Mouse (Mus musculus): ENCODE measurements around the gene Rela.
A peak's percentile ranks its signal among the peaks of the same experiment; 100 is the strongest.

The Rela gene

GRCm38 (mm10) chr19:5636036-5636570 lies 1.2 kb upstream of the Rela start:
- no peak for DNase-seq (ENCODE audit: low read depth, low spot score)

GRCm38 (mm10) chr19:5636571-5637041 lies 677 bp upstream of the Rela start:
- no peak for DNase-seq (ENCODE audit: low read depth, low spot score)

- DNase-seq (ENCODE audit: low read depth, low spot score) = no peak
These were observed 1.2 kb downstream of the Rela start for GRCm38 (mm10) chr19:5638416-5639005.

- DNase-seq (ENCODE audit: low read depth, low spot score) = no peak
These were observed 3.1 kb downstream of the Rela start for GRCm38 (mm10) chr19:5640339-5640738.

- DNase-seq (ENCODE audit: low read depth, low spot score) = no peak
These were observed 3.7 kb downstream of the Rela start for GRCm38 (mm10) chr19:5641021-5641420.

GRCm38 (mm10) chr19:5641641-5642040 lies 4.4 kb downstream of the Rela start:
- no peak for DNase-seq (ENCODE audit: low read depth, low spot score)

- no peak for DNase-seq (ENCODE audit: low read depth, low spot score)
These were observed 8.0 kb downstream of the Rela start for GRCm38 (mm10) chr19:5645280-5645679.

GRCm38 (mm10) chr19:5646731-5647330 lies 9.5 kb downstream of the Rela start:
- DNase-seq (ENCODE audit: low read depth, low spot score) = no peak

- DNase-seq (ENCODE audit: low read depth, low spot score) = no peak
These were observed 10.5 kb downstream of the Rela start for GRCm38 (mm10) chr19:5647791-5648190.

- peak; percentile 79 for DNase-seq (ENCODE audit: low read depth, low spot score)
These were observed 11.4 kb downstream of the Rela start for GRCm38 (mm10) chr19:5648401-5649297.

- DNase-seq (ENCODE audit: low read depth, low spot score) = no peak
These were observed 12.0 kb downstream of the Rela start for GRCm38 (mm10) chr19:5649298-5649741.

GRCm38 (mm10) chr19:5651502-5652274 lies 14.4 kb downstream of the Rela start:
- no peak for DNase-seq (ENCODE audit: low read depth, low spot score)

GRCm38 (mm10) chr19:5652570-5652969 lies 15.3 kb downstream of the Rela start:
- DNase-seq (ENCODE audit: low read depth, low spot score) = no peak

- no peak for DNase-seq (ENCODE audit: low read depth, low spot score)
These were observed 16.9 kb downstream of the Rela start for GRCm38 (mm10) chr19:5653969-5654719.

GRCm38 (mm10) chr19:5654720-5655298 lies 17.5 kb downstream of the Rela start:
- DNase-seq (ENCODE audit: low read depth, low spot score) = no peak

GRCm38 (mm10) chr19:5660942-5661751 lies 23.9 kb downstream of the Rela start:
- DNase-seq (ENCODE audit: low read depth, low spot score) = no peak

- DNase-seq (ENCODE audit: low read depth, low spot score) = no peak
These were observed 25.0 kb downstream of the Rela start for GRCm38 (mm10) chr19:5662310-5662709.

- peak; percentile 90 for DNase-seq (ENCODE audit: low read depth, low spot score)
These were observed 26.0 kb downstream of the Rela start, which contains the start of gene Sipa1 for GRCm38 (mm10) chr19:5662981-5663913. Gene Sipa1 (minus strand): TSS chr19:5663707.
